Mouse (Mus musculus): Measurements from ENCODE around the gene Tmem131. TPM values are rescaled to one million over a fixed set of nuclear protein-coding genes. Genes with fewer than 3 reads are reported as not detected.
"Not testable (repeated sequence)": the region's sequence is repeated elsewhere in the genome, so short reads cannot be mapped to it uniquely, and the experiment has no call there.

Gene Tmem131
- total RNA-seq, 2 experiments from 2014 or later, result 12.9 to 30.8 TPM

- no peak for ATAC-seq (replicated peaks; ENCODE audit: poor library complexity, severe bottlenecking)
Observed at GRCm38 (mm10) chr1:36848036-36848435, 95.4 kb downstream of the Tmem131 start.

- no peak for ATAC-seq (replicated peaks; ENCODE audit: poor library complexity, severe bottlenecking)
Observed at GRCm38 (mm10) chr1:36847276-36847675, 96.2 kb downstream of the Tmem131 start.

DNA sequence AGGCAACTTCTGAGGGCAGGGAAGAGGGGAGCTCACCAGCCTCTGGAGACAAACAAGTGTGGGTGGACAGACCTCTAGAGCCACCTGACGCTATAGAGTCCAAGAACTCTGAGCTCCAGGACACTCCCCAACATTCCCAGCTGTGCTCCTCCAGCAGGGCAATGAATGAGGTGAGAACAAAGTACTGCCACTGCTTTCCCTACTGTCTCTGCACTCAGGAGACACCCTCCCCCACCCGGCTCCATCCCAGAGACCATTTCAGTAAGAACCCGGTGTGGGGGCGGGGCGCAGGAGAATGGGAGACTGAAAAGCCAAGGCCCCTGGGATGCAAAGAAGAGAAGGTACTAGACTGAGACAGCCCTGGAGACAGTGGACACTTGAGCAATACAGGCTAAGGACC is 98.4 kb downstream of the Tmem131 start:
- ATAC-seq (replicated peaks; ENCODE audit: poor library complexity, severe bottlenecking), result no peak

- ATAC-seq (replicated peaks; ENCODE audit: poor library complexity, severe bottlenecking), result no peak
Observed at GRCm38 (mm10) chr1:36841806-36842205, 101.7 kb downstream of the Tmem131 start.

- no peak for ATAC-seq (replicated peaks; ENCODE audit: poor library complexity, severe bottlenecking)
Observed at GRCm38 (mm10) chr1:36840959-36841358, 102.5 kb downstream of the Tmem131 start.

DNA sequence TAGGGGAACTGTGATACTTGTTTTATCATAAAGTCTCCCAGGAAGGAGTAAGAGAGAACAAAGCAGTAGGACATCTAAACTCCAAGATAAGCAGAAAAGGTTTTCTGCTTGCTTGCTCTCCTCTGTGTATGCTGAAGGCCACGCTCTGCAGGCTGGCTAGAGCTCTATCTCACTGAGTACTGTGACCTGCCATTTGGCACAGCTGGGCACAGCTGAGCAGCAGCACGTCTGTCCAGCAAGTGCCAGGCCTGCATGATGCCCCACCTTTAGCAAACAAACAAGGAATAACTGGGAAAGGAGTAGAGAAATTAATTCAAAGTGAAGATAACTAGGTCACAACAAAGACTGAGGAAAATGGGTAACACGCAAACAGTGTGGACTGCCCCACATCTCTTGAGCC is 103.6 kb downstream of the Tmem131 start:
- ATAC-seq (replicated peaks; ENCODE audit: poor library complexity, severe bottlenecking), result no peak

GRCm38 (mm10) chr1:36836274-36836954 is 107.1 kb downstream of the Tmem131 start:
- ATAC-seq (replicated peaks; ENCODE audit: poor library complexity, severe bottlenecking), result peak; percentile 96

DNA sequence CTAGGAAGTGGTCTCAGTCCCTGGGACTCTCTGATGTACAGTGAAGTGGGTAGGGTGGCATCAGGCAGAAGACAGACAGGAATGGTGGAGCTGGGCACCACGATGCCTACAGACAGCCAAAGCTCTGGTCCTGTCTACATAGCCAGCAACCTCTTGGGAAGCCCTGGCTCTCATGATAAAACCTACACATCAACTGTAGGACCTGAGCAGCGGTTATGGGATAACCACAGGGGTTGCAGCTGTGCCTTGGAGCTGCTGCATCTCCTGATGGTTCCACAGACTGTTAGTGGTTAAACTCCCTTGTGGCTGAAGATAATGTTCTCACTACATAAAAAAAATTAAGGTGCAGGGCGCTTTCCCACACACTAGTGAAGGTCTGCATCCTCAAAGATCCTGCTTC is 107.9 kb downstream of the Tmem131 start:
- peak; percentile 30 for ATAC-seq (replicated peaks; ENCODE audit: poor library complexity, severe bottlenecking)

DNA sequence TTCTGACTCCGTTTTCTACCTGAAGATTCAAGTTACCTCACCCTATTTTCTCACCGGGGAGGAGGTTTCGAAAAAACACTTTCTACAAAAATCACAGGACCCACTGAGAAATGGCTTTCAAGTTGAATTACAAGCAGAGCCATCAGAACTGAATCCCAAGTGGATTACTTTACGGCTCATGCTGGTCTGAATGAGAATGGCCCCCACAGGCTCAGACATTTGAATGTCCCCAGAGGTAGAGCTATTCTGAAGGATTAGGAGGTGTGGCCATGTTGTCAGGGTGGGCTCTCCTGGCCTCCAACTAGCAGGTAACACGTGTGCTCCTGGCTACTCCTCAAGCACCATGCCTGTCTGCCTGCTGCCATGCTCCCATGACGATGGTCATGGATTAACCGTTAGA is 109.4 kb downstream of the Tmem131 start:
- ATAC-seq (replicated peaks; ENCODE audit: poor library complexity, severe bottlenecking), result no peak

- peak; percentile 60 for ATAC-seq (replicated peaks; ENCODE audit: poor library complexity, severe bottlenecking)
Observed at GRCm38 (mm10) chr1:36830913-36831866, 112.3 kb downstream of the Tmem131 start.

DNA sequence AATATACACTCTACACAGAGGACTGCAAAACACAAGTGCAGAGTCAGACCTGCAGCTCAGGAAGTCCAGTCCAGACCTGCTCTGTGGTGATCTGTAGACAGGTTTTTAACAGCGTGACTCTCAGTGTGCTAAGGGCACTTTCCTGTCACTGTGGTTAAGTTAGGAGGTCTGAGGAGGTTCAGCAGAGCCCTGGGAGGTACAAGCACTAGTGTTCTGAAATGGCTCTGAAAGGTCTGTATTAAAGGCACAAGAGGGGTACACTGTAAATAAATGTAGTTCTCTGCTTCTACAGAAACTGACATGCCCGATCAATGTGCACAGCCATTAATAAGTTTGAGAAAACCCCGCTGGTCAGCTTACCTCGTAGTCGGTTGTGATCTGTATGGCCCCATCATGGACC is 119.1 kb downstream of the Tmem131 start:
- ATAC-seq (replicated peaks; ENCODE audit: poor library complexity, severe bottlenecking), result no peak

DNA sequence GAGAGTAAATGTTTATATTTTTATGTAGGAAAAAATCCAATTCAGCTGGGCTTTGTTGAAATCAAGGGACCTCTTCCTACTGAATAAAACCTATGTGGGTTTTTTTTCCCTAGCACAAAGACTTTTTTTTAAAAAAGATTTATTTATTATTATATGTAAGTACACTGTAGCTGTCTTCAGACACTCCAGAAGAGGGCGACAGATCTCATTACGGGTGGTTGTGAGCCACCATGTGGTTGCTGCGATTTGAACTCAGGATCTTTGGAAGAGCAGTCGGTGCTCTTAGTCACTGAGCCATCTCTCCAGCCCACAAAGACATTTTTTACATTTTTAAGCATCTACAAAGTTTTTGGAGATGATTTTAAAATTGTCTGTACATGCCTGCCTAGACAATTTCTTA is 121.5 kb downstream of the Tmem131 start:
- ATAC-seq (replicated peaks; ENCODE audit: poor library complexity, severe bottlenecking), result not testable (repeated sequence)

GRCm38 (mm10) chr1:36815166-36815565 is 128.3 kb downstream of the Tmem131 start:
- no peak for ATAC-seq (replicated peaks; ENCODE audit: poor library complexity, severe bottlenecking)

DNA sequence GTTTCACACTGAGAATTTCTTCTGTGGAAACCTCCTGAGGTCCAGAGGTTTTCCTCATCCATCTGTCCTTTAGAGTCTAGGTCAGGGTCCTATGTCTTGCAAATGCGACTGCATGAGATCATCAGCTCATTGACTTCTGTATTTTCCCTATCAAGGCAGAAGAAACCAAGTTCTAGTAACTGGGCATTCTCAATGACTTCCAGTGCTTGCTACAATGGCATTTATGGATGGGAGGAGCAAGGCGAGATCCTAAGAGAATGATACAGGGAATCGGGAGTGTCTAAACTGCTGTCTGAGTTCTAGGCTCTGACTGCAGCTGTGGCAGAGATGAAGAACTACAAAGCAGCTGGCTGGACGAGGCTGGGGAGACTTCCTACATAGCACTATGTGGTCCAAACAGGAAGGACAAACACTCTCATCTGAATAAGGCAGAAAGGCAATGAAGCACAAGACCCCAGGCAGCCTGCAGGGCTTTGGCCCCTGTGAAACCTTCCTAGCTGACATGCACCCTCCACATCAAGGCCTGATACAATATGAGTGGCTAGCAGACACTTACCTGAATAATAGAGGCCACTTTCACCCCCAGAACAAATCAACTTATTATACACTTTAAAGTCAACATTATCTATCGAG is 129.1 kb downstream of the Tmem131 start:
- ATAC-seq (replicated peaks; ENCODE audit: poor library complexity, severe bottlenecking), result no peak

- no peak for ATAC-seq (replicated peaks; ENCODE audit: poor library complexity, severe bottlenecking)
Observed at GRCm38 (mm10) chr1:36813415-36813814, 130.1 kb downstream of the Tmem131 start.

DNA sequence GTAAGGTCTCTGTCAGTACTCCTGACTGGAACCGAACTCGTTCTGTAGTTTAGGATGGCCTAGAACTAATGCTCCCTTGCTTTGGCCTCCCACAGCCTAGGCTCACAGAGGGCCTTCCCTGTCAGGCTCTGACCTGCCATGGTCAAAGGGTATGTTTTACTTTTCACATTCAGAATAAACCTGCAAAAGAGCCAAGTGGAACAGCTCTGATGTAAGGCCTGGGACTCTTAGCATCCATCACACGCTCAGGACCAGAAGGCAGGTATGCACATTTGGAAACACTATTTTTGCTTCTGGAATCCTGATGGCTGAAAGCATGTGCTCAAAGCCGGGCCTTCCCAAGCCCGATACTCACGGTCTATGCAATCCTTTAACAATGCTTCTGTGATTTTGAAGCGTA is 131.7 kb downstream of the Tmem131 start:
- no peak for ATAC-seq (replicated peaks; ENCODE audit: poor library complexity, severe bottlenecking)

DNA sequence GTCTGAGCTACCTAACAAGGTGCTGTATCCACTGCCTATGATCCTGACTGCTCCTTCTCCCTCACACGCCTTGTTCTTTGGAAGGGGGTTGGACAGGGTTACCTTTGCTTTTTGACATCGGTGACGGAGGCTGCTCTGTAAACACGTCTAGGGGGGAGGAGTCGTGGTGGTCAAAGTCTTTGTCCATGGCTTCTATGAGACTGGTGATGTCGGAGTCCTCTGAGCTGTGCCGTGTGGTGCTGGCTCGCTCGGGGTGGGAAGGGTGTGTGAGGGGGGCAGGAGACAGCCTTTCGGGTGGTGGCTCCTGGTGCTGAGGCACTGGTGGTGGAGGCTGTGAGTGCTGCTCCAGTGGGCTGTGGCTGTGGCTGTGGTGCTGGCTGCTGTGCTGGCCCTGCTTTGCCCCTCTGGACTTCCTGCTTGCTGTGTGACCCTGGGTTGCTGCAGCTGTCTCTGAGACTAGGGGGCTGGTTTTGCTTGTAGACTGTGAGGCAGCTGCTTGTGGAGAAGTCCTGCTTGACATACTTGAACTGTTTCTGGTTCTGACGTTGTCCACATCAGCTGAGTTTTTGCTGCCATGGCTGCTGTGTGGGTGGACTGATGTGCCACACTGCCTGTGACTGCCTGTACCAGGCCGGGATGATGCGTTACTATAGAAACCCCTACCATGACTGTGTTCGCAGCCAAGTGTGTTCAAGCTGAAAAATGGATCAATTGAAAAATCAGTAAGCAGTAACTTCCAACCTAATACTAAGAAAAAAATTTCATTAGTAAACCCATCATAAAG is 135.5 kb downstream of the Tmem131 start:
- no peak for ATAC-seq (replicated peaks; ENCODE audit: poor library complexity, severe bottlenecking)

DNA sequence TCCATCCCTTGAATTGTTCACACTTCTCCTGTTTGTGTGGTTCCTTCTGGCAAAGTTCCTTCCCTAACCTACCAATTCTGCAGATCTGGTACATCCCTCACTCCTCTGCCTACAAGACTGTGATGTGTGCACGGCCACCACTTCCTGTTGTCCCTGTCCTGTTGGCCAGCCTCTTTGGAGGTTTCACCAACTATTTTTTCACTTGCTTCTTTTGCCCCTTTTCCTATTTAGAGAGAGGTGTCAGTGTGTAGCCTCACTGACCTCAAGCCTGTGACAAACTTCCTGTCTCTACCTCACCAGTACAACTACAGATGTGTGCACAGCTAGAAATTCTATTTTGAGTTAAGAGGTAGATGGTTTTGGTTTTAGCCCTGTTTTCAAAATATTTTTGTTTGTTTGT is 136.4 kb downstream of the Tmem131 start:
- ATAC-seq (replicated peaks; ENCODE audit: poor library complexity, severe bottlenecking), result no peak

- ATAC-seq (replicated peaks; ENCODE audit: poor library complexity, severe bottlenecking), result no peak
Observed at GRCm38 (mm10) chr1:36806181-36806905, 137.1 kb downstream of the Tmem131 start.

- no peak for ATAC-seq (replicated peaks; ENCODE audit: poor library complexity, severe bottlenecking)
Observed at GRCm38 (mm10) chr1:36804833-36805232, 138.6 kb downstream of the Tmem131 start.
